ENCODE assay signal across 21 mouse cellular contexts in genomic region chr3:129558016-129558955, GRCm38 (mm10). TPM values are rescaled to one million over a fixed set of nuclear protein-coding genes. Genes with fewer than 3 reads are reported as not detected.
DNase-seq lines count a peak whose midpoint lies in the region; ATAC-seq and TF ChIP-seq lines count a peak whose summit lies in the region.
"Had no signal": no experiment of that assay in that cellular context is flagged by ENCODE, and none has a peak within 500 bp of the region (broad histone marks: within the 10 kb centered on the region; RNA-seq: fewer than 3 reads in every experiment).

No protein-coding gene starts in this region.

- no peak overlapping the region for H3K4me2 ChIP-seq in limb, embryonic 15.5 days
- no peak overlapping the region for H3K4me2 ChIP-seq in kidney, embryonic 15.5 days
- H3K4me2 ChIP-seq in liver, postnatal 0 days (ENCODE audit: low read depth, low read length): no peak overlapping the region
- H3K4me2 ChIP-seq: embryonic facial prominence, embryonic 13.5 days; hindbrain, embryonic 13.5 days; lung, embryonic 15.5 days; midbrain, embryonic 13.5 days had no signal

- peak overlapping the region; percentile 34; the same call in 1 of the 2 replicates for H3K27ac ChIP-seq in limb, embryonic 15.5 days
- H3K27ac ChIP-seq in limb, embryonic 10.5 days: no peak overlapping the region
- H3K27ac ChIP-seq in kidney, embryonic 15.5 days: peak overlapping the region; percentile 37; the same call in 1 of the 2 replicates
- peak overlapping the region; percentile 87 for H3K27ac ChIP-seq in liver, postnatal 0 days (ENCODE audit: low read depth)
- H3K27ac ChIP-seq: embryonic facial prominence, embryonic 13.5 days; heart, embryonic 10.5 days; hindbrain, embryonic 13.5 days; left cerebral cortex, adult 2 months; lung, embryonic 15.5 days; midbrain, embryonic 13.5 days had no signal

- H3K9ac ChIP-seq in limb, embryonic 15.5 days: no peak overlapping the region
- H3K9ac ChIP-seq in kidney, embryonic 15.5 days: no peak overlapping the region
- no peak overlapping the region for H3K9ac ChIP-seq in liver, postnatal 0 days (replicated peaks)
- H3K9ac ChIP-seq: embryonic facial prominence, embryonic 13.5 days; hindbrain, embryonic 13.5 days; lung, embryonic 15.5 days; midbrain, embryonic 13.5 days had no signal

- WGBS in limb, embryonic 15.5 days: 79% methylated on average over 22 of the region's 22 CpGs
- 95% methylated on average over 22 of the region's 22 CpGs for WGBS in limb, embryonic 10.5 days
- 84% methylated on average over 22 of the region's 22 CpGs for WGBS in kidney, embryonic 15.5 days
- 74% methylated on average over 22 of the region's 22 CpGs for WGBS in liver, postnatal 0 days (ENCODE audit: insufficient replicate concordance)

- no peaks in the 10 kb centered on the region for H3K9me3 ChIP-seq in limb, embryonic 15.5 days
- no peaks in the 10 kb centered on the region for H3K9me3 ChIP-seq in limb, embryonic 10.5 days (replicated peaks)
- no peaks in the 10 kb centered on the region for H3K9me3 ChIP-seq in kidney, embryonic 15.5 days (replicated peaks)
- H3K9me3 ChIP-seq in liver, postnatal 0 days (ENCODE audit: low read length): no peaks in the 10 kb centered on the region
- H3K9me3 ChIP-seq: embryonic facial prominence, embryonic 13.5 days; heart, embryonic 10.5 days; hindbrain, embryonic 13.5 days; lung, embryonic 15.5 days; midbrain, embryonic 13.5 days had no signal

- TF ChIP-seq CTCF in liver, postnatal 0 days (IDR thresholded peaks at IDR 0.05; ENCODE audit: low read depth): no peak

- peaks cover 3% of the 10 kb centered on the region; the same call in 1 of the 2 replicates for H3K36me3 ChIP-seq in limb, embryonic 15.5 days
- peaks cover 58% of the 10 kb centered on the region for H3K36me3 ChIP-seq in limb, embryonic 10.5 days
- H3K36me3 ChIP-seq in kidney, embryonic 15.5 days: peaks cover 15% of the 10 kb centered on the region
- 0 out of 2 replicates have a peak, but pooled peaks cover 2% of the 10 kb centered on the region for H3K36me3 ChIP-seq in liver, postnatal 0 days (replicated peaks; ENCODE audit: insufficient read depth, low read length)
- H3K36me3 ChIP-seq: embryonic facial prominence, embryonic 13.5 days; hindbrain, embryonic 13.5 days; lung, embryonic 15.5 days; midbrain, embryonic 13.5 days had no signal

- no peak overlapping the region for H3K4me3 ChIP-seq in limb, embryonic 15.5 days
- H3K4me3 ChIP-seq in limb, embryonic 10.5 days: no peak overlapping the region
- no peak overlapping the region for H3K4me3 ChIP-seq in kidney, embryonic 15.5 days (replicated peaks)
- no peak overlapping the region for H3K4me3 ChIP-seq in liver, postnatal 0 days (ENCODE audit: low read depth, low read length)
- H3K4me3 ChIP-seq: embryonic facial prominence, embryonic 13.5 days; heart, embryonic 10.5 days; hindbrain, embryonic 13.5 days; left cerebral cortex, adult 2 months; lung, embryonic 15.5 days; midbrain, embryonic 13.5 days; myocyte had no signal

- no peak for DNase-seq in limb, embryonic 10.5 days (ENCODE audit: low spot score)
- peak; percentile 54 for DNase-seq in ZHBTc4 (ENCODE audit: low read depth, low spot score)
- no peak for DNase-seq in liver, postnatal 0 days
- no peak for DNase-seq in spleen, postnatal 14 days (ENCODE audit: low spot score in 2 of 2)
- no peak for DNase-seq in adrenal gland, postnatal 4 days (ENCODE audit: low spot score in 2 of 2)
- DNase-seq in cerebellum, adult 9-10 months: no peak
- DNase-seq: adrenal gland, postnatal 25 days; cerebellum, adult 8-10 months; gastrocnemius, postnatal 25 days; heart, postnatal 10 days; spleen, adult 18-20 months had no signal

- no peak for TF ChIP-seq EP300 in liver, postnatal 0 days (IDR thresholded peaks at IDR 0.05; ENCODE audit: low read depth)

- no peaks in the 10 kb centered on the region for H3K27me3 ChIP-seq in limb, embryonic 15.5 days
- H3K27me3 ChIP-seq in limb, embryonic 10.5 days (ENCODE audit: low read depth, poor library complexity, severe bottlenecking): no peaks in the 10 kb centered on the region
- no peaks in the 10 kb centered on the region for H3K27me3 ChIP-seq in kidney, embryonic 15.5 days
- no peaks in the 10 kb centered on the region for H3K27me3 ChIP-seq in liver, postnatal 0 days (ENCODE audit: insufficient read depth, low read length)
- H3K27me3 ChIP-seq: embryonic facial prominence, embryonic 13.5 days; hindbrain, embryonic 13.5 days; lung, embryonic 15.5 days; midbrain, embryonic 13.5 days had no signal

- no peak for ATAC-seq in limb, embryonic 15.5 days (ENCODE audit: insufficient number of reproducible peaks, low FRiP score, low TSS enrichment, low read depth)
- peak; percentile 34 for ATAC-seq in kidney, embryonic 15.5 days (replicated peaks; ENCODE audit: low FRiP score)
- no peak for ATAC-seq in liver, postnatal 0 days
- ATAC-seq: activated CD4-positive, CD25-positive, alpha-beta regulatory T cell, adult 4 months; midbrain, embryonic 13.5 days had no signal

- no peaks in the 10 kb centered on the region for H3K4me1 ChIP-seq in limb, embryonic 15.5 days
- H3K4me1 ChIP-seq in limb, embryonic 10.5 days: no peaks in the 10 kb centered on the region
- peaks cover 34% of the 10 kb centered on the region for H3K4me1 ChIP-seq in kidney, embryonic 15.5 days
- H3K4me1 ChIP-seq in liver, postnatal 0 days (ENCODE audit: insufficient read depth): peaks cover 25% of the 10 kb centered on the region
- H3K4me1 ChIP-seq: embryonic facial prominence, embryonic 13.5 days; heart, embryonic 10.5 days; hindbrain, embryonic 13.5 days; lung, embryonic 15.5 days had no signal

RNA-seq across cellular contexts. Expression of gene Elovl6, which starts 26.1 kb away (rescaled TPM):
- polyA plus RNA-seq in limb, embryonic 15.5 days (2015; fragmentation: Nextera tagmentation; extraction: Ambion mirVana): 23.3 and 32.0 TPM in 2 replicates
- polyA plus RNA-seq in limb, embryonic 10.5 days (2016; fragmentation: Nextera tagmentation; extraction: Ambion mirVana): 54.6 and 59.0 TPM in 2 replicates
- 46.6 and 47.6 TPM in 2 replicates for polyA plus RNA-seq in kidney, embryonic 15.5 days (2015; fragmentation: Nextera tagmentation; extraction: Ambion mirVana)
- polyA plus RNA-seq in liver, postnatal 0 days (2015; fragmentation: Nextera tagmentation; extraction: Ambion mirVana): 6.6 and 8.0 TPM in 2 replicates
- total RNA-seq in adrenal gland, postnatal 4 days (2021): 10 to 100 TPM; 19.4 to 24.2 TPM
